Mouse (Mus musculus): Measurements from ENCODE around the gene Nrm.

DNA sequence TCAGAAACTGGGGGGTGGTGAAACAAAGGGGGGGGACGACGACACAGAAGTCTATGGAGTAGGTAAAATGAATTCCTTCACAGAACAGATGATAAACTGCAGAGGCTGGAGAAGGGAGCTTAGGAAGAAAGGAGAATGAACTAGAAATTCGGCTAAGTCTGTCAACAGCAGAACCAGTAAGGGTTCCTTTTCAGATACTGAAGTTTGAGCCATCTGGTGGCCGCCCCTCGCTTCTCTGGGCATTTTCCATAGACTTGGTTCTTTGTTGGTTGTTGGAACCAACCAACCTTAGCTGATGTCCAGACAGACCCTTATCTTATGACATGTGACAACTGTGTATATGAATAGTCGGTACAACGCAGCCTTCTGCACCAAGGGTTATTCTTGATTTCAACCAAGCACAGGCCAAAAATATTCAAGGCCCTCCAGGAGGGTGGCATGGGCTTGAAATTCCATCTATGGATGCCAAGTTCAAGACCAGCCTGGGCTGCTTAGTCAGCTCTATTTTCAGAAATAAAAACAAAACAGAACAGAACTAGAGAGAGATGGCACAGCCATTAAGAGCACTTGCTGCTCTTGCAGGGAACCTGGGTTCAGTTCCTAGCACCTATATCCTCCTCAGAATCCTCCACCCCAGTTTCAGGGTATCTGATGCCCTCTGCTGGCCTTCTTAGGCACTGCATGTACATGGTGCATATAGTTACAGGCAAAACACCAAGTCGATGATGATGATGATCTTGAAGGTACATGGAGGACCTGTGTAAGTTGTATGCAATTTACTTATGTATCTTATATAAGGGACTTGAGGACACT lies 10.0 kb downstream of the Nrm start:
- TF ChIP-seq MAX (IDR thresholded peaks at IDR 0.05; ENCODE audit: low read length) (no peak), POLR2A (IDR thresholded peaks at IDR 0.05; ENCODE audit: control insufficient read depth in 1 of 2, insufficient read depth in 1 of 2, low read depth in 1 of 2, low read length in 2 of 2, poor library complexity in 1 of 2) (0 out of 4 replicates have a peak, but pooled peaks of 1 of the 2 experiments have one; percentile 3)

Data from MEL (cell line).